Mouse (Mus musculus): ENCODE data around the gene Ddx47. TPM values are rescaled to one million over a fixed set of nuclear protein-coding genes. Genes with fewer than 3 reads are reported as not detected.

The Ddx47 gene
- total RNA-seq, 1 experiment: 75.1 TPM

GRCm38 (mm10) chr6:134998781-134999180, 12.6 kb upstream of the Ddx47 start:
- DNase-seq (ENCODE audit: low read depth, low spot score): no peak
- H3K9ac ChIP-seq (ENCODE audit: insufficient read depth, low read depth, low read length, poor library complexity, severe bottlenecking): no peak overlapping the region
- no peaks in the 10 kb centered on the region for H3K9me3 ChIP-seq (ENCODE audit: control insufficient read depth, insufficient read depth, low read depth, low read length)
- in situ Hi-C loops (cut with MboI; ENCODE audit: low sequenced_read_pairs in 2 of 2, unreplicated experiment in 2 of 2): no loop called here
- H3K4me1 ChIP-seq (ENCODE audit: control insufficient read depth in 2 of 2, insufficient read depth in 2 of 2, low read length in 2 of 2, poor library complexity in 1 of 2): no peaks in the 10 kb centered on the region
- TF ChIP-seq ZNF384 (IDR thresholded peaks at IDR 0.05; ENCODE audit: low read depth, low read length) (no peak), HCFC1 (IDR thresholded peaks at IDR 0.05; ENCODE audit: borderline replicate concordance, insufficient read depth, low read length) (no peak), MAFK (IDR thresholded peaks at IDR 0.05; ENCODE audit: insufficient read depth, low read depth, low read length) (no peak), CHD2 (IDR thresholded peaks at IDR 0.05; ENCODE audit: low read depth, low read length) (no peak), ZC3H11A (IDR thresholded peaks at IDR 0.05; ENCODE audit: borderline replicate concordance, low read depth, low read length) (no peak)
- H3K27ac ChIP-seq (ENCODE audit: insufficient read depth, low read depth, low read length, poor library complexity, severe bottlenecking): no peak overlapping the region
- H3K36me3 ChIP-seq (ENCODE audit: control insufficient read depth, insufficient read depth, low read length, poor library complexity, severe bottlenecking): no peaks in the 10 kb centered on the region
- no peak overlapping the region for H3K4me3 ChIP-seq (ENCODE audit: insufficient read depth in 1 of 2, low read depth in 1 of 2, low read length in 2 of 2, poor library complexity in 1 of 2, severe bottlenecking in 1 of 2)

DNA sequence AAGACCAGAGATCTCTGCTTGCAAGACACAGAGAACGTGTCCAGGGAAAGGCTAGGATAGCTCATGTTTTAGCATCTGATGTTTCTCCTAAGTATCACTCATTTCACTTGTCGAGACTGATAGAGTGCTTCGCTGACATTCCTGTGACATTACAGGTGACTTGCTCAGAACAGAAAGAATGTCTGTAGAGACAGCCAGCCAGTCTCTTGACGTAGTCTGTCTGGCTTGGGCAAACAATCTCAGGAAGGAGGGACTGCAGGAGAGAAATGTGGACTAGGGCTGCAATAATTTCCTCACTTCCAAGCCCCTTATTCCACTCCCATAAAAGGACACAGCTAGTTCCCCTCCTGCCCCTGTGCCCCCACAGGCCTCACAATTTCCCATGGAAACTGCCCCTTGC, 11.1 kb upstream of the Ddx47 start:
- Histone ChIP-seq H3K4me3 (ENCODE audit: insufficient read depth in 1 of 2, low read depth in 1 of 2, low read length in 2 of 2, poor library complexity in 1 of 2, severe bottlenecking in 1 of 2) (no peak overlapping the region), H3K36me3 (ENCODE audit: control insufficient read depth, insufficient read depth, low read length, poor library complexity, severe bottlenecking) (no peaks in the 10 kb centered on the region), H3K27ac (ENCODE audit: insufficient read depth, low read depth, low read length, poor library complexity, severe bottlenecking) (no peak overlapping the region), H3K4me1 (ENCODE audit: control insufficient read depth in 2 of 2, insufficient read depth in 2 of 2, low read length in 2 of 2, poor library complexity in 1 of 2) (no peaks in the 10 kb centered on the region), H3K9ac (ENCODE audit: insufficient read depth, low read depth, low read length, poor library complexity, severe bottlenecking) (no peak overlapping the region), H3K9me3 (ENCODE audit: control insufficient read depth, insufficient read depth, low read depth, low read length) (no peaks in the 10 kb centered on the region)
- TF ChIP-seq HCFC1 (IDR thresholded peaks at IDR 0.05; ENCODE audit: borderline replicate concordance, insufficient read depth, low read length) (no peak), ZC3H11A (IDR thresholded peaks at IDR 0.05; ENCODE audit: borderline replicate concordance, low read depth, low read length) (no peak), ZNF384 (IDR thresholded peaks at IDR 0.05; ENCODE audit: low read depth, low read length) (no peak), MAFK (IDR thresholded peaks at IDR 0.05; ENCODE audit: insufficient read depth, low read depth, low read length) (no peak), CHD2 (IDR thresholded peaks at IDR 0.05; ENCODE audit: low read depth, low read length) (no peak)
- DNase-seq (ENCODE audit: low read depth, low spot score): no peak
- in situ Hi-C loops (cut with MboI; ENCODE audit: low sequenced_read_pairs in 2 of 2, unreplicated experiment in 2 of 2): no loop called here

DNA sequence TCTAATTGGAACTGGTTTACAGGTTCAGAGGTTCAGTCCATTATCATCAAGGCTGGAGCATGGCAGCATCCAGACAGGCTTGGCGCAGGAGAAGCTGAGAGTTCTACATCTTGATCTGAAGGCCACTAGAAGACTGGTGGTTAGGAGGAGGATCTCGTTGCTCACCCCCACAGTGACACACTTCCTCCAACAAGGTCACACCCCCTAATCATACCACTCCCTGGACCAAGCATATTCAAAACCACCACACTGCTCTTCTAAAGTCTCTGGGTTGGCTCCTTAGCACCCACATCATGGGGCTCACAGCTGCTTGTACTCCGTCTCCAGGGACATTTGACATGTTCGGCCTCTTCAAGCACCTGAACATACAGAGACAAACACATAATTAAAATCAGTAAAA, 9.4 kb upstream of the Ddx47 start:
- no peak for DNase-seq (ENCODE audit: low read depth, low spot score)
- Histone ChIP-seq H3K4me3 (ENCODE audit: insufficient read depth in 1 of 2, low read depth in 1 of 2, low read length in 2 of 2, poor library complexity in 1 of 2, severe bottlenecking in 1 of 2) (no peak overlapping the region), H3K36me3 (ENCODE audit: control insufficient read depth, insufficient read depth, low read length, poor library complexity, severe bottlenecking) (no peaks in the 10 kb centered on the region), H3K9ac (ENCODE audit: insufficient read depth, low read depth, low read length, poor library complexity, severe bottlenecking) (no peak overlapping the region), H3K9me3 (ENCODE audit: control insufficient read depth, insufficient read depth, low read depth, low read length) (no peaks in the 10 kb centered on the region), H3K27ac (ENCODE audit: insufficient read depth, low read depth, low read length, poor library complexity, severe bottlenecking) (no peak overlapping the region), H3K4me1 (ENCODE audit: control insufficient read depth in 2 of 2, insufficient read depth in 2 of 2, low read length in 2 of 2, poor library complexity in 1 of 2) (no peaks in the 10 kb centered on the region)
- TF ChIP-seq ZC3H11A (IDR thresholded peaks at IDR 0.05; ENCODE audit: borderline replicate concordance, low read depth, low read length): no peak
- TF ChIP-seq CHD2 (IDR thresholded peaks at IDR 0.05; ENCODE audit: low read depth, low read length): no peak
- no peak for TF ChIP-seq ZNF384 (IDR thresholded peaks at IDR 0.05; ENCODE audit: low read depth, low read length)
- TF ChIP-seq HCFC1 (IDR thresholded peaks at IDR 0.05; ENCODE audit: borderline replicate concordance, insufficient read depth, low read length): no peak
- no peak for TF ChIP-seq MAFK (IDR thresholded peaks at IDR 0.05; ENCODE audit: insufficient read depth, low read depth, low read length)
- in situ Hi-C loops (cut with MboI; ENCODE audit: low sequenced_read_pairs in 2 of 2, unreplicated experiment in 2 of 2): no loop called here

GRCm38 (mm10) chr6:135006372-135006771, 5.0 kb upstream of the Ddx47 start:
- Histone ChIP-seq H3K4me1 (ENCODE audit: control insufficient read depth in 2 of 2, insufficient read depth in 2 of 2, low read length in 2 of 2, poor library complexity in 1 of 2) (no peaks in the 10 kb centered on the region), H3K27ac (ENCODE audit: insufficient read depth, low read depth, low read length, poor library complexity, severe bottlenecking) (no peak overlapping the region), H3K36me3 (ENCODE audit: control insufficient read depth, insufficient read depth, low read length, poor library complexity, severe bottlenecking) (no peaks in the 10 kb centered on the region), H3K9ac (ENCODE audit: insufficient read depth, low read depth, low read length, poor library complexity, severe bottlenecking) (no peak overlapping the region), H3K4me3 (ENCODE audit: insufficient read depth in 1 of 2, low read depth in 1 of 2, low read length in 2 of 2, poor library complexity in 1 of 2, severe bottlenecking in 1 of 2) (no peak overlapping the region), H3K9me3 (ENCODE audit: control insufficient read depth, insufficient read depth, low read depth, low read length) (no peaks in the 10 kb centered on the region)
- no peak for DNase-seq (ENCODE audit: low read depth, low spot score)
- in situ Hi-C loops (cut with MboI; ENCODE audit: low sequenced_read_pairs in 2 of 2, unreplicated experiment in 2 of 2): no loop called here
- TF ChIP-seq MAFK (IDR thresholded peaks at IDR 0.05; ENCODE audit: insufficient read depth, low read depth, low read length): no peak
- no peak for TF ChIP-seq CHD2 (IDR thresholded peaks at IDR 0.05; ENCODE audit: low read depth, low read length)
- TF ChIP-seq ZNF384 (IDR thresholded peaks at IDR 0.05; ENCODE audit: low read depth, low read length): no peak
- no peak for TF ChIP-seq ZC3H11A (IDR thresholded peaks at IDR 0.05; ENCODE audit: borderline replicate concordance, low read depth, low read length)
- no peak for TF ChIP-seq HCFC1 (IDR thresholded peaks at IDR 0.05; ENCODE audit: borderline replicate concordance, insufficient read depth, low read length)

DNA sequence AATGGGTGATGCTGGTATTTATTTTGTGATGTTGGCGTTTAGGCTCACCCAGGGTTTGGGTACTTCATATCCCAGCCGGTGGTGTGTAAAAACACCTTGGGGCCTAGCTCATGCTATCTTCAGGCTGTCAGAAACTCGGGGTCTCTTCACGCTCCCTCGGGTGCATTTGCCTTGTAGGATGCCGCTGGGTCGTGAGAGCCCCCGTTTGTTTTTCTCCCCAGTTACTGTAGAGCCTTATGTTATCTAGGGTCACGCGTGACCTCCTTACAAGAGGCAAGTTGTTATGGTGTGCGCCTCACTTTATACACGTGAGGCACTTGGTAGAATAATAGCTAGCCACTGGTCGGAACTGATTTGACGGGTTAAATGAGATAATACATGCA, 313 bp downstream of the Ddx47 start:
- Histone ChIP-seq H3K9me3 (ENCODE audit: control insufficient read depth, insufficient read depth, low read depth, low read length) (no peaks in the 10 kb centered on the region), H3K36me3 (ENCODE audit: control insufficient read depth, insufficient read depth, low read length, poor library complexity, severe bottlenecking) (peaks cover 16% of the 10 kb centered on the region), H3K4me3 (ENCODE audit: insufficient read depth in 1 of 2, low read depth in 1 of 2, low read length in 2 of 2, poor library complexity in 1 of 2, severe bottlenecking in 1 of 2) (peak overlapping the region; percentile 79 to 94), H3K4me1 (ENCODE audit: control insufficient read depth in 2 of 2, insufficient read depth in 2 of 2, low read length in 2 of 2, poor library complexity in 1 of 2) (no peaks in the 10 kb centered on the region; a peak in 1 of 4 replicates), H3K27ac (ENCODE audit: insufficient read depth, low read depth, low read length, poor library complexity, severe bottlenecking) (no peak overlapping the region), H3K9ac (ENCODE audit: insufficient read depth, low read depth, low read length, poor library complexity, severe bottlenecking) (peak overlapping the region; percentile 84)
- TF ChIP-seq ZNF384 (IDR thresholded peaks at IDR 0.05; ENCODE audit: low read depth, low read length): no peak
- TF ChIP-seq MAFK (IDR thresholded peaks at IDR 0.05; ENCODE audit: insufficient read depth, low read depth, low read length): no peak
- DNase-seq (ENCODE audit: low read depth, low spot score): no peak
- in situ Hi-C loops (cut with MboI; ENCODE audit: low sequenced_read_pairs in 2 of 2, unreplicated experiment in 2 of 2): no loop called here

Measured in ES-E14 (cell line).